Mouse (Mus musculus) adrenal gland, adult 18-20 months (tissue): ENCODE data around the gene Rsrc1. TPM values are rescaled to one million over a fixed set of nuclear protein-coding genes. Genes with fewer than 3 reads are reported as not detected.
A peak's percentile ranks its signal among the peaks of the same experiment; 100 is the strongest.
"Not testable (repeated sequence)": the region's sequence is repeated elsewhere in the genome, so short reads cannot be mapped to it uniquely, and the experiment has no call there.

Experiments
- DNase-seq, 2 experiments: peaks; one replicate each; pipeline ENCODE4 v3.0.0; 2021 to 2022; ENCODE audit warnings: low spot score in 2 of 2
- total RNA-seq, 2 experiments: library from RNA; stranded (reverse); gene quantifications; 1 replicate in 1 of 2; 2 replicates in 1 of 2; pipeline ENCODE4 v1.2.3; 2021

Rsrc1 gene
- total RNA-seq, 2 experiments from 2014 or later = 26.9 to 31.2 TPM

GRCm38 (mm10) chr3:67232617-67233241 lies 251.5 kb downstream of the Rsrc1 start:
- DNase-seq = no peak

- DNase-seq = not testable (repeated sequence)
Observed at GRCm38 (mm10) chr3:67242451-67242850, 261.3 kb downstream of the Rsrc1 start.

GRCm38 (mm10) chr3:67267448-67267847 lies 286.3 kb downstream of the Rsrc1 start:
- no peak for DNase-seq

- no peak for DNase-seq
Observed at GRCm38 (mm10) chr3:67279781-67280180, 298.6 kb downstream of the Rsrc1 start.

GRCm38 (mm10) chr3:67280247-67280646 lies 299.1 kb downstream of the Rsrc1 start:
- no peak for DNase-seq

- no peak for DNase-seq
Observed at GRCm38 (mm10) chr3:67284039-67284438, 302.8 kb downstream of the Rsrc1 start.

GRCm38 (mm10) chr3:67284848-67285247 lies 303.7 kb downstream of the Rsrc1 start:
- no peak for DNase-seq

- DNase-seq = no peak
Observed at GRCm38 (mm10) chr3:67288664-67289063, 307.5 kb downstream of the Rsrc1 start.

- DNase-seq = no peak
Observed at GRCm38 (mm10) chr3:67289482-67289881, 308.3 kb downstream of the Rsrc1 start.

- no peak for DNase-seq
Observed at GRCm38 (mm10) chr3:67308725-67309124, 327.5 kb downstream of the Rsrc1 start.

GRCm38 (mm10) chr3:67309644-67310311 lies 328.6 kb downstream of the Rsrc1 start:
- DNase-seq = no peak

- no peak for DNase-seq
Observed at GRCm38 (mm10) chr3:67311436-67311835, 330.2 kb downstream of the Rsrc1 start.

- no peak for DNase-seq
Observed at GRCm38 (mm10) chr3:67322422-67322821, 341.2 kb downstream of the Rsrc1 start.

GRCm38 (mm10) chr3:67339558-67339957 lies 358.4 kb downstream of the Rsrc1 start:
- no peak for DNase-seq

- DNase-seq = no peak
Observed at GRCm38 (mm10) chr3:67340921-67341320, 359.7 kb downstream of the Rsrc1 start.

- no peak for DNase-seq
Observed at GRCm38 (mm10) chr3:67343004-67343662, 361.9 kb downstream of the Rsrc1 start.

- peak; percentile 50 to 54 for DNase-seq
Observed at GRCm38 (mm10) chr3:67344599-67344998, 363.4 kb downstream of the Rsrc1 start.

GRCm38 (mm10) chr3:67346674-67347073 lies 365.5 kb downstream of the Rsrc1 start:
- DNase-seq = no peak

GRCm38 (mm10) chr3:67351406-67352127 lies 370.4 kb downstream of the Rsrc1 start:
- no peak for DNase-seq

GRCm38 (mm10) chr3:67352128-67352762 lies 371.1 kb downstream of the Rsrc1 start:
- peak; percentile 32 to 45 for DNase-seq

GRCm38 (mm10) chr3:67352763-67353149 lies 371.6 kb downstream of the Rsrc1 start:
- DNase-seq = no peak
